Mouse (Mus musculus) spleen, adult 18-20 months (tissue): Measurements from ENCODE around the gene Amhr2.

Experiments
- DNase-seq, 2 experiments: peaks; one replicate each; pipeline ENCODE4 v3.0.0; 2022; ENCODE audit warnings: mixed read lengths in 2 of 2

Amhr2 gene

DNA sequence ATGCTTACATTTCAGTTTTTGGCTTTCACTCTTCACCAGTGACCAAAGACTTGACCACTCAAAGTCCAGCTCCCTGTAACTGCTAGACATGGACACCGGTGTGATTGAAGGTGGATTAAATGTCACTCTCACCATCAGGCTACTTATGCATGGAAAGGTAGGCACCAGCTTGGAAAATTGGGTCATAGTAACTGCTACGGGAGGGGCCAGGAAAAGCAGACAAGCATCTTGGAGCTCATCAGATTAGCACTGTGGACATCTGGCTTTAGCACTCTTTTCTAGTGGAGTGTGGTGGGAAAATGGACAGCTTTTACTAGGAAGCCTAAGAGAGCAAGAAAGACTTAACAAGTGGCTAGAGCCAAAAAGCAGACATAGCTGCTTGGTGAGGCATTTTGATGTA lies 28.1 kb downstream of the Amhr2 start:
- DNase-seq, result no peak

DNA sequence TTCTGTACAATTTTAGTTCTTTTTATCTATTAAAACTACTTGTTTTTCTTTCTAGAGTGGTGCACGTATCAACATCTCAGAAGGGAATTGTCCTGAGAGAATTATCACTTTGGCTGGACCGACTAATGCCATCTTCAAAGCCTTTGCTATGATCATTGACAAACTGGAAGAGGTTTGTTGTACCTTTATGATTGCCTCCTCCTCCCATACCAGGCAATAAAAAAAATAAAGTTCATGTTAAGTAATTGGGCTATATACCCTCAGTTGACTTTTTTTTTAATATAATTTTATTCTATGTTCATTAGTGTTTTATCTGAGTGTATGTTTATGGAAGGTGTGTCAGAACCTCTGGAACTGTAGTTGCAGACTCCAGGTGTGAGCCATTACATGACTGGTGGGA lies 29.4 kb downstream of the Amhr2 start:
- no peak for DNase-seq

DNA sequence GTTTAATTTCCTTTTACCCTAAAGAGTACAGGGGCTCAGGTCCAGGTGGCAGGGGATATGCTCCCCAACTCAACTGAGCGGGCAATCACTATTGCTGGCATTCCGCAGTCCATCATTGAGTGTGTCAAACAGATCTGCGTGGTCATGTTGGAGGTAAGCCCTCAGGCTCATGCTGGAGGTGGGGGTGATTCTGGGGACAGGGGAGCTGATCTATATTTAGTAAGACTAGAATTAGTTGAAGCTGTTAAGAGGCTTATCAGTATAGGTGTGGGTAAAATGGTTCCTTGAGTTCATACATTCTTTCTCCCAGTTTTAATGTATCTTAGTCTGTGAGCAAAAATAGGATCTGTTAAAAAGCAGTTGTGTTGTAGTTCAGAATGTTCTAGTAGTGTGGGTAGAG lies 38.0 kb downstream of the Amhr2 start:
- no peak for DNase-seq

DNA sequence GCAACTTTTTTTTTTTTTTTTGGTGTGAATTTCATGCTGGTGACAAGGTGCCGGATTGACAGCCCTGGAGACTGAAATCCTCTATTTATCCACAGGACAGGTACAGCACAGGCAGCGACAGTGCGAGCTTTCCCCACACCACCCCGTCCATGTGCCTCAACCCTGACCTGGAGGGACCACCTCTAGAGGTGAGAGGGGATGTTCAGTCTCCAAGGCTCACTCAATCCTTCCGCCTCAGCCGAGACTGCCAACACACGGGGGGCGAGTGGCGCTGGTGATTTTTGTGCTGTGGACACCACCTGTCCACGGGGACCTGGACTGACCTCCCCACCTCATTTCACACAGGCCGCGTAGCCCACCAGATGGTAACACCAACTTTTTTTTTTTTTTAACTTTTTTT lies 40.7 kb downstream of the Amhr2 start:
- DNase-seq, result no peak

DNA sequence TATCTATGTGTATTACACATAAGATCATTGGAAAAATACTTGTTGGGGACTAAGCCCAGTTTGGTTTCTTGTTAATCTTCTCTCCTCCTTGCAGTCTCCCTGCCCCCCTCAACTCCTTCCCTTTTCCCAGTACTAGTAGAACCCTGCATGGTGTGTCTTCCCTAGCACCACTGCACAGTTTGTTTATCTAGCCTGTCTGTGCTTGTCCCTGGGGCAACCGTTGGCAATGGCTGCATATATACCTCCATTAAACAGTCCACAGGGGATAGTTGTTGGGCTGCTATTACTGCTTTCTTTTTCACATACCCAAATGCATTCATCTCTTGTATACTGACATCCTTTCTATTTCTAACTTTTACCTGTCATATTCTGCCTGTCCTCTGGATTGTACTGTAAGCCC lies 42.5 kb downstream of the Amhr2 start:
- no peak for DNase-seq

DNA sequence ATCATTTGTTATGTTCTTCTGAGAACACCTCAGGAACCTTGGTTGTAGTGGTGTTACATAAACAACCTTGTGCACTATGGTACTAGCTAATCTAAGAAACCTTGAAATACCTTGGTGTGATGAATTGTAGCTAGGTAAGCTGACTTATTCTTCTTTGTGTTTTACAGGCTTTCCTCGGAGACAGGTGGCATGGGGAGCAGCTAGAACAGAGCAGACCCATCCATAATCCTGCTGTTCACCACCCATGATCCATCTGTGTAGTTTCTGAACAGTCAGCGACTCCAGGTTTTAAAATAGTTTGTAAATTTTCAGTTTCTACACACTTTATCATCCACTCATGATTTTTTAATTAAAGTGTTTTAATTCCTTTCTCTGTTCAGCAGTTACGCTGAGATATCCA lies 53.2 kb downstream of the Amhr2 start:
- DNase-seq, result no peak

DNA sequence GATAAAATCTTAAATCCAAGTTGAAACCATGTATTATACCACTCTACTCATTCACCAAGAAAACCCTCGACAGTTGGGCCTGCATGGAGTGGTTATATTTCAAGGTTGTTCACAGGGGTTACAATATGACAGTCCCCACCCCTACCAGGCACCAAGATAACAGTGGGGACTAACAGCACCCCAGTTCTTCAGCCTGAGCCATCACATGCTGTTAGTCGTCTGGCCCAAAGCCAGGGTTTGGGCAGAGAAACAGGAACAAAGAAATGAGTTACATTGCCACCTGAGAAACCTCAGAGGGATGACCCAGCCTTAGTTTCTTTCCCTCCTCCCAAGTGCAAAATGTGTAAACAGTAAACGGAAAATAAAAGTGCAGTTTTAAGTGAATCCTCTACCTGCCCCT lies 54.2 kb downstream of the Amhr2 start:
- DNase-seq, result no peak

DNA sequence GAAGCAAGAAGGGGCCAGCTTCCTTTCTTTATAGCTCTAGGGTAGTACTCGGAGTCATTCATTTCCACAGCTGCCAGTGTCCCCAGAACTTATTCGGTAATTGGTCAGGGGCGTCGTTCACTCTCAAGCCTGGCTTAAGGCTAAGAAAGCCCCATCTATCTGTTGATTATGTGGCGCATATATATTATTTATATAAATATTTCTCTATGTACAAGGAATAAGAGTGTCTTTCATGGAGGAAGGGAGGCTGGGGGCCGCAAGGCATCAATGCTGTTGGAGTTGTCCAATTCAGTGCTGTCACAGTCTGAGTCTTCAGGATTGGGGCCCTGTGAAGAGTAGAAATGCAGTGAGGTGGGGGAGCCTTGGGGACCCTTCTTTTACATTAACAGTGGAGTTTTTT lies 54.7 kb downstream of the Amhr2 start:
- DNase-seq, result no peak

DNA sequence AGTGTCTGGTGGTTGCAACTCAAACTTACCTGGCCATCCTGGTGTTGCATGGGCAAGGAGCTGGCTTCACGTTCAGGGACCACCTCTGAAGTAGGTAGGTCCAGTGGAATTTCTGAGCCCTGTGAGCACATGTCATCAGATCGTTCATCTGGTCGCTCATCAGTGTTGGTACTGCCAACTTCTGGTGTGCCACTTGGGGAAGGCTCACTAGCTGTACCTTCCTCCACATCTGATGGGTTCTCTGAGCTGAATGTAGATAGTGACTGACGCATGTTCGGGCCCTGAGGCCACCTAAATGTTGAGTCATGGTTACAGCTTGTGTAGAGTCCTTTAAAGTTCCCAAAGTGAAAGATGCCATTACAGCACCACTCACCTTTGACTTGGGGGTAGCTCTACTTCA lies 55.3 kb downstream of the Amhr2 start:
- DNase-seq, result no peak

DNA sequence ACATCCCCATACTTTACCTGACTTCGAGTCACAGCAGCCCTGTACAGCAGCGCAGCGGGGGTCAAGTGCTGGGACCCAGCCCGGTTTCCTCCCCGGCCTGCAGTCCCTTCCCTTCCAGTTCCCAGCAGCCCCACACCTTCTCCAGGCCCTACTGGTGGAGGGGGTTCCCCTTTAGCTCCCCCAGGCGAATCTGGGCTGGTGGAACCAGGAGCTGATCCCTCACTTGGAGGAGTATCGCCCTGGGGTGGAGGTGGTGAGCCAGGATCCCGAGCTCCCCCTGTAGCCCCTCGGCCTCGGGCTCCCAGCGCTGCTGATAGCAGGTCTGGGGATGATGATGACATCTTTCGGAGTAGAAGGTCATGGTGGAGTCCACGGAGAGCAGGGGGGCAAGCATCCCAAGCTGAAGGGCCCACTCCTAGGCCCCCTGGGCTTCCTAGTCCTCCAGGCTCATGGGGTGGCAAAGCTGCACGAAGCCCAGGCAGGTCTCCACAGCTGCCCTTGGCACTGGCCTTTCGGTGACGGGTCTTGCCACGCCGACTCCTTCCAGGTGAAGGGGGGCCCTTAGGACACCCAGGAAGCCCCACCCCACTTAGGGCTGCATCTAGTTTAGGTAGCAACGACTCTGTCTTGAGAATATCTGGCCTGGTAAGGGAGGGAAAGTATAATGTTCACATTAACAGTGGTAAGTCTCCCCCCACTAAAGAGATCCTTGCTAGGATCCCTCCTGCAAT lies 56.1 kb downstream of the Amhr2 start:
- DNase-seq, result no peak

DNA sequence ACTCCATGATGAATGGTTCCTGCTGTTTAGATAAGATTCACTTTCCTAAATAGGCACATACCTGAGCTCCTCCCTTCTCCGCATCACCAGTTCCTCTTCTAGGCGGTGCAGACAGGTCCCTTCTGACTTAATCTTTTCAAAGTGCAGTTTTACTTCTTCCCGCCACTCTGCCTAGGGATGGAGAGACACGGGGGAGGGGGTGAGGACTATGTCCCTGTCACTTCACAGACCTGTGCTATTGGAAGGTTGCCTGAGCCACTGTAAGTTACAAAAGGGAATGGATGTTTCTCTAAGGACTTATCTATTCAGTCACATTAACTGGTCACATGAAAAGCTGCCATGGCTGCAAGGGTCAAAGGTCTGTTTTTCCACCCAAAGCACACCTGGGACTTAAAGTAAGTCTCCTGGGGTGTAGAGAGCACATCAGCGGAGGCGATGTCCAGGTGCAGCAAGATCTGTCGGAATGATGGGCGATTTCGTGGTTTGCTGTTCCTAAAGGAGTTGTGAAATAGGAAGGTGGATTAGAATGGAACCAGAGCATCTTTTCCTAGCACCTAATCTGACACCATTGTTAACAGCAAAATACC lies 57.2 kb downstream of the Amhr2 start:
- no peak for DNase-seq

DNA sequence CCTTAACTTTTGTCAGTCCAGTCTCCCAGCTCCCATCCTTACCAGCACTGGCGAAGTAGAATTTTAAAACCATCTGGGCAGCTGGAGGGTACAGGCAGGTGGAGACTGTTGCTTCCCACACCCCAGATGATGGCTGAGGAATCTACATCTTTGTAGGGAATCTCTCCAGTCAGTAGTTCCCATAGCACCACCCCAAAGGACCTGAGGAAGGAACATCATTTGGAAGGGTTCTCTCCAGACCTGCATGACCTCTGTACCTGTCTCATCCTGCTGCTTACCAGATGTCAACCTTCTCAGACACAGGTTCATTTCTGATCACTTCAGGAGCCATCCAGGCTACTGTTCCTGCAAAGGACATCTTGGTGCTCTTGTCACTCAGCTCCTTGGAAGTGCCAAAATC lies 58.3 kb downstream of the Amhr2 start, which contains the start of gene Gm10337:
Gene Gm10337 (plus strand): TSS at position 276 of the 400 bp plus-strand sequence.
- no peak for DNase-seq
